Mouse (Mus musculus): Measurements from ENCODE around the gene Dnajc11. TPM values are rescaled to one million over a fixed set of nuclear protein-coding genes. Genes with fewer than 3 reads are reported as not detected.

Gene Dnajc11
- polyA plus RNA-seq, 1 experiment from 2014 or later: 79.5 TPM

DNA sequence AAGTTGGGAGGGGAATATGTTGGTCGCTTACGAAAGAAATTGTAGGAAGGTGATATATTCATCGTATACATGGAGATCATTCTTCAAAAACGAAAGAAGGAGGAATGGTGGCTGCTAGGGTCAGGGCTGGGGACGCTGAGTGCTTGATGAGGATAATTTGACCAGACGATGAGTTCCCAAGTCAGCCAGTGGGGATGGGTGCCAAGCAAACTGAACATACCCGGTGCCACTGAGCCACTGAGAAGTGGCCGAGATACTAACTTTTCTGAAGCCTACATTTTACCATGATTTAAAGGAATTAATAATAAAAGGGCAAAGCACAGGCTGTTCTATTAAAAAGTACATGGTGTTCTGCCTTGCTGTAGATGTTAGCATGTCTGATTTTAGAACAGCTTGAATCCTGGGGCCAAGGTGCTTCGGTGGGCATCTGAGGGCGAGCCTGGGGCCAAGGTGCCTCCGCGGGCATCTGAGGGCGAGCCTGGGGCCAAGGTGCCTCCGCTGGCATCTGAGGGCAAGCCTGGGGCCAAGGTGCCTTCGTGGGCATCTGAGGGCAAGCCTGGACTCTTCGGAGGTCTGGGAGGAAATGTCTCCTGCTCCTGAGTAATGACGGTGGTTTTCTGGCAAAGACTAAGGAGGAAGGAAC lies 31.3 kb upstream of the Dnajc11 start:
- peaks cover 2% of the 10 kb centered on the region; the same call in 1 of the 2 replicates for H3K4me1 ChIP-seq (ENCODE audit: insufficient read depth, low read length)
- H3K27ac ChIP-seq (ENCODE audit: low read length): no peak overlapping the region
- H3K36me3 ChIP-seq (ENCODE audit: insufficient read depth, low read length): no peaks in the 10 kb centered on the region
- ATAC-seq (ENCODE audit: low FRiP score, low TSS enrichment): no peak
- no peak overlapping the region for H3K9ac ChIP-seq (replicated peaks; ENCODE audit: low read length)
- H3K4me3 ChIP-seq (ENCODE audit: low read length): no peak overlapping the region
- no peak overlapping the region for H3K4me2 ChIP-seq (replicated peaks; ENCODE audit: low read depth, low read length)
- no peaks in the 10 kb centered on the region for H3K9me3 ChIP-seq (ENCODE audit: low read length)
- no peaks in the 10 kb centered on the region; the same call in 1 of the 2 replicates for H3K27me3 ChIP-seq (ENCODE audit: insufficient read depth, low read length)
- WGBS: 80% methylated on average over 17 of the region's 17 CpGs

DNA sequence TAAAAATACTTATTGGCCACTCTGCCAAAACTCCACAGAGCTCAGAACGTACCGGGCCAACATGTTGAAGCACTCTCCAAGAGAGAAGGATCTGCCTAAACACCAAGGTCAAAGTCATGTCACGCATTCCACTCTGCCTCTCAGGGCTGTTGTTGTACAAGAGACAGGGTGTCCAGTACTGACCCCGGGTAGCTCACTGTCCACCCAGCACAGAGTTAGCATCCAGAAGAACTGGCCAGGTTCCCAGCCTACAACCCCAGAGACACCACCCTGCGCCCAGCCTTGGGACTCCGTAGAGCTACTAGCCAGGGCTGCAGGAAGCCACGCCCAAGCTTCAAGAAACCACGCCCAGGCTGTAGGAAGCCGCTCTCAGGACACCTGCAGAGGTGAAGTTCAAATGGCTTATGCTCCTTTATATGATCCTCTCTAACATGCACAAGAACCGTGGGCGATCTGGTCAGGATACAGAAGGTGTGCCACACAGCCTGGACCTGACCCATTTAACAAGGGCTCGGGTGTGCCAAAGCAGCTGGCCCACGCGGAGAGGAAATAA lies 30.7 kb upstream of the Dnajc11 start:
- Histone ChIP-seq H3K4me2 (replicated peaks; ENCODE audit: low read depth, low read length) (no peak overlapping the region), H3K27ac (ENCODE audit: low read length) (no peak overlapping the region), H3K36me3 (ENCODE audit: insufficient read depth, low read length) (no peaks in the 10 kb centered on the region), H3K4me1 (ENCODE audit: insufficient read depth, low read length) (peaks cover 2% of the 10 kb centered on the region; the same call in 1 of the 2 replicates), H3K9ac (replicated peaks; ENCODE audit: low read length) (no peak overlapping the region), H3K27me3 (ENCODE audit: insufficient read depth, low read length) (no peaks in the 10 kb centered on the region; the same call in 1 of the 2 replicates), H3K9me3 (ENCODE audit: low read length) (no peaks in the 10 kb centered on the region), H3K4me3 (ENCODE audit: low read length) (no peak overlapping the region)
- 0 out of 2 replicates have a peak, but pooled peaks have one; percentile 63 for ATAC-seq (ENCODE audit: low FRiP score, low TSS enrichment)
- WGBS: 48% methylated on average over 14 of the region's 14 CpGs

DNA sequence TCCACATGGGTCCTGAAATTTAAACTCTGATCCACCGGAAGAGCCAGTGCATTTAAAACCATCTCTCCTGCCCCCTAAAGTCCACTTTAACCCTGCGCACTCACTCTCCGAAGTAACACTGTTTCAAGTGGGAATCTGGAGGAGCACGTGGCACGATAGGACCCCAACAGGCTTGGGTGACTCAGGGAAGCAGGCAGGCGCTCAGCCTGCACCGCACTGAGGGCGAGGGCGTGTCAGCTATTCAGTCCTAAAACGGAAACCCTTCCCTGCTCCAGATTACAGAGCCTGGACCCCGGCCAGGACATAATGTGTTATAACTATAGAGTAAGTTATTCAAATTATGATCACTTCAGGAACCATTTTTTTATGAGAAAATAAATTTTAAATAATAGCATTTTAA lies 29.4 kb upstream of the Dnajc11 start:
- no peak overlapping the region for H3K4me2 ChIP-seq (replicated peaks; ENCODE audit: low read depth, low read length)
- no peaks in the 10 kb centered on the region; the same call in 1 of the 2 replicates for H3K27me3 ChIP-seq (ENCODE audit: insufficient read depth, low read length)
- no peak overlapping the region for H3K27ac ChIP-seq (ENCODE audit: low read length)
- ATAC-seq (ENCODE audit: low FRiP score, low TSS enrichment): no peak
- H3K4me3 ChIP-seq (ENCODE audit: low read length): no peak overlapping the region
- no peaks in the 10 kb centered on the region for H3K36me3 ChIP-seq (ENCODE audit: insufficient read depth, low read length)
- 40% methylated on average over 11 of the region's 11 CpGs for WGBS
- no peaks in the 10 kb centered on the region for H3K9me3 ChIP-seq (ENCODE audit: low read length)
- peaks cover 2% of the 10 kb centered on the region; the same call in 1 of the 2 replicates for H3K4me1 ChIP-seq (ENCODE audit: insufficient read depth, low read length)
- H3K9ac ChIP-seq (replicated peaks; ENCODE audit: low read length): no peak overlapping the region

DNA sequence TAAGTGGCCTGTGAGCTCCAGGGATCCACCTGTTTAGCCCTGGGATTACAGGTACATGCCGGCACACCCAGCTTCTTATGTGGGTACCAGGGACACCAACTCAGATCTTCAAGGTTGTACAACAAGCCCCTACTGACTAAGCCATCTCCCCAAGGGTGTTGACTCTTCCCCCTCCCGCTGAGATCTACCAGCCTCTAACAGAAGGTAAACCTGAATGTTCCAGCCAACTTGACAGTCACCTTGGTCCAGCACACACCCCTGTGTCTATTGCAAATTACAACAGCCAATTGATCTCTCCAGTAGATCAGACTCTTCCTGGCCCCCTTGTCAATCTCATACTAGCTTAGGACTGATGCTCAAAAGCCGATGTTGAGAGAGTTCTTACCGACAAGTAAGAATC lies 27.9 kb upstream of the Dnajc11 start:
- no peak for ATAC-seq (ENCODE audit: low FRiP score, low TSS enrichment)
- Histone ChIP-seq H3K27me3 (ENCODE audit: insufficient read depth, low read length) (no peaks in the 10 kb centered on the region; the same call in 1 of the 2 replicates), H3K4me1 (ENCODE audit: insufficient read depth, low read length) (peaks cover 2% of the 10 kb centered on the region; the same call in 1 of the 2 replicates), H3K9ac (replicated peaks; ENCODE audit: low read length) (no peak overlapping the region), H3K4me3 (ENCODE audit: low read length) (no peak overlapping the region), H3K36me3 (ENCODE audit: insufficient read depth, low read length) (no peaks in the 10 kb centered on the region), H3K27ac (ENCODE audit: low read length) (no peak overlapping the region), H3K4me2 (replicated peaks; ENCODE audit: low read depth, low read length) (no peak overlapping the region), H3K9me3 (ENCODE audit: low read length) (no peaks in the 10 kb centered on the region)
- 81% methylated on average over 4 of the region's 4 CpGs for WGBS

DNA sequence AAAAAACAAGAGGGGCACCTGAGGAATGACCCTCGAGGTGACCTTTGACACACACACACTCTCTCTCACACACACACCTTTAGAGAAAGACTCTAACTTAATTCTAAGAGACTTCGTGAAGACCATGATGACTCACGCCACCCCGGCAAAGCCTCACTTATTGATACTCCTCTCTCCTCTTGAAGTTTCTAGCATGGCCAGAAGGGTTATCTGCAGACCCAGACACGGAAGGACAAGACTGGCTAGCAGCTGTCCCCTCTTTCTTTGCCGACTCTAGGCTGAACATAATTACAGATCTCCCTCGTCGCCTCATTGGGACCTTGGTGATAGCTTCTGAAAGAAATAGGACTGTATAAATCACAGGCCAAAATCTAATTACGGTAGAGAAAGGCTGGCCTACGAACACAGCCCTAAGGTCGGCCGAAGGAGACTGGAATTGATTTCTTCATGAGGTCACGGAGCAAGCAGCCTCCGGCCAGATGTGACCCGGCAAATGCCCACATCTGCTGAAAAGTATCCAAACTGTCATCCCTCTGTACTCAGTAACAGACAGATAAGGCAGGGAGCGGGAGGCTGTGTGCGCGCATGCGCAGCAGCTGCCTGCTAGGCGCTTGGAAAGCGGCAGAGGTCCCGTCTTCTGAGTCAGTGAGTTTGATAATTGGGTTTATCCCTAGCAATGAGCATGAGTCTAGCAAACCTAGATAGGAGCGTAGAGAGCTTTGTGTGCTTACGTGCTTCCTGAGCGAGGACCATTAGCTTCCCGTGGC lies 25.7 kb upstream of the Dnajc11 start:
- no peaks in the 10 kb centered on the region for H3K9me3 ChIP-seq (ENCODE audit: low read length)
- H3K27me3 ChIP-seq (ENCODE audit: insufficient read depth, low read length): no peaks in the 10 kb centered on the region
- no peak overlapping the region for H3K4me2 ChIP-seq (replicated peaks; ENCODE audit: low read depth, low read length)
- no peak for ATAC-seq (ENCODE audit: low FRiP score, low TSS enrichment)
- H3K36me3 ChIP-seq (ENCODE audit: insufficient read depth, low read length): no peaks in the 10 kb centered on the region
- H3K27ac ChIP-seq (ENCODE audit: low read length): no peak overlapping the region
- H3K9ac ChIP-seq (replicated peaks; ENCODE audit: low read length): no peak overlapping the region
- peaks cover 2% of the 10 kb centered on the region; the same call in 1 of the 2 replicates for H3K4me1 ChIP-seq (ENCODE audit: insufficient read depth, low read length)
- H3K4me3 ChIP-seq (ENCODE audit: low read length): no peak overlapping the region
- 55% methylated on average over 26 of the region's 26 CpGs for WGBS

DNA sequence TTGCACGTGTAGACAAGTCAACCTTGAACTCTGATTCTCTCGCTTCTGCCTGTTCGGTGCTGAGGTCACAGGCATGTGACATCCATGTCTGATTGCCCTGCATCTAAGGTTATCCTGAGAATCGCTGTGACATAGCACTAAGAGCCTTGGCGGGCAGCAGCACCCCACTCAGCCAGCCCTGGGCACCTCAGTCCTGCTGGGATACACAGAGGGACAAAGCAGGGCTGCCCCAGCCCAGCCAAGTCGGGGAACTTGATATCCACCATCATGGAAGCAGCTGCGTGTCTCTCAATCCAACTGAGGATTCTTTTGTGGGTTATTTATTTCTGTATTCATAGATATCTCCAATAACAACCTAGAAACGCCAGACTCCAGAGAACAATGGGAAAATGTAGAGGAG lies 24.7 kb upstream of the Dnajc11 start:
- H3K9ac ChIP-seq (replicated peaks; ENCODE audit: low read length): no peak overlapping the region
- WGBS: 64% methylated on average over 8 of the region's 8 CpGs
- H3K4me1 ChIP-seq (ENCODE audit: insufficient read depth, low read length): peaks cover 2% of the 10 kb centered on the region; the same call in 1 of the 2 replicates
- H3K27ac ChIP-seq (ENCODE audit: low read length): no peak overlapping the region
- H3K36me3 ChIP-seq (ENCODE audit: insufficient read depth, low read length): no peaks in the 10 kb centered on the region
- H3K4me3 ChIP-seq (ENCODE audit: low read length): no peak overlapping the region
- ATAC-seq (ENCODE audit: low FRiP score, low TSS enrichment): no peak
- H3K4me2 ChIP-seq (replicated peaks; ENCODE audit: low read depth, low read length): no peak overlapping the region
- H3K27me3 ChIP-seq (ENCODE audit: insufficient read depth, low read length): no peaks in the 10 kb centered on the region
- no peaks in the 10 kb centered on the region for H3K9me3 ChIP-seq (ENCODE audit: low read length)

DNA sequence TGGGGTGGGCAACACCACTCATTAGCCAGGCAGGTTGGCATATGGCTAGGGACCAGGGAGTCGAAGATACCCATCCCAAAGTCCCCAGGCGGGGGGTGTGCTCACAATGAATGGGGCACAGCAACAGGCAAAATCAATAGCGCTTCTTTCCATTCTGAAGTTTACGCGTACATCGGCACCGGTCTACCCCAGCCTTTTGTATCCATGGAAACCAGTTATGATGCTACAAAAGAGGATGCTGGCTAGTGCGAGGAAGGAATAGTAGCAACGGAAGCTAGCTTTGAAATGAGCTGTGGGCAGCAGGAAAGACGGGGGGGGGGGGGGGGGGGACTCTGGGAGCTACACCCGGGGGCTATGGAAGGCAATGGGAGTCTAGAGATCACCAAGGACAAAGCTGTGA lies 17.2 kb upstream of the Dnajc11 start:
- peaks cover 3% of the 10 kb centered on the region; the same call in 1 of the 2 replicates for H3K9me3 ChIP-seq (ENCODE audit: low read length)
- no peak overlapping the region for H3K9ac ChIP-seq (replicated peaks; ENCODE audit: low read length)
- H3K27ac ChIP-seq (ENCODE audit: low read length): no peak overlapping the region
- ATAC-seq (ENCODE audit: low FRiP score, low TSS enrichment): no peak
- H3K36me3 ChIP-seq (ENCODE audit: insufficient read depth, low read length): no peaks in the 10 kb centered on the region
- no peak overlapping the region for H3K4me3 ChIP-seq (ENCODE audit: low read length)
- H3K27me3 ChIP-seq (ENCODE audit: insufficient read depth, low read length): no peaks in the 10 kb centered on the region
- WGBS: 86% methylated on average over 11 of the region's 11 CpGs
- no peaks in the 10 kb centered on the region; the same call in 1 of the 2 replicates for H3K4me1 ChIP-seq (ENCODE audit: insufficient read depth, low read length)
- H3K4me2 ChIP-seq (replicated peaks; ENCODE audit: low read depth, low read length): no peak overlapping the region

DNA sequence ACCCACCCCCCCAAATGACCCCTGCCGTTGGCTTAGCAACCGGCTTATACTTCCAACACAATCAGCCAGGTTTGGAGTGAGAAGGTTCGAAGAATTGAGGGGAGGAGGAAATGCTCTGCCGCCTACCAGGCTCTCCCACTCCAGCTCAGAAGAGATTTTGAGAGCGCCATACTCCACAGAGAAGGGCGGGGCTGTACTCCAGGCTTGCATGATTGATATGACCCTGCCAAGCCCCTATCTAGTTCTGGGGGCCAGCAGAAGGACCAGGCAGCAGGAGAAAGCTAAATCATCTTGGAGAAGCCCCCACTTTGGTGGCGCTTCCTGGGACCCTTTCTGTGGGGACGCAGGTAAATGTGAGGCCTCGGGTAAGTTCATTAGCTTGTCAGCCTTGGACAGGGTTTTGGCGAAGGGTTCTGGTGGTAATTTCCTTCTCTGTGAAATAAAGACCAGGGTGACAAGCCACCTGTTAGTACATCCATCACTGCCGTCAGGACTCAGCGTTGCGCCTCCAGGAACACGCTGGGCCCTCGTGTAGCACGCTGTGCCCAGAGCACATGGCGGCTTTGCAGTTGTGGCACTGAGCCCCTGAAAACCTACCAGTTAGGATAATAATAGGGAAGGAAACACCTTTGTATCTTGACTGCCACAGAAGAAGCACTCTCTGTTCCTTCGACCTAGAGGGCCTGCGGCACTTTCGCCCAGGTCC lies 14.2 kb upstream of the Dnajc11 start:
- no peak for ATAC-seq (ENCODE audit: low FRiP score, low TSS enrichment)
- peaks cover 6% of the 10 kb centered on the region; the same call in 1 of the 2 replicates for H3K9me3 ChIP-seq (ENCODE audit: low read length)
- WGBS: 67% methylated on average over 20 of the region's 20 CpGs

DNA sequence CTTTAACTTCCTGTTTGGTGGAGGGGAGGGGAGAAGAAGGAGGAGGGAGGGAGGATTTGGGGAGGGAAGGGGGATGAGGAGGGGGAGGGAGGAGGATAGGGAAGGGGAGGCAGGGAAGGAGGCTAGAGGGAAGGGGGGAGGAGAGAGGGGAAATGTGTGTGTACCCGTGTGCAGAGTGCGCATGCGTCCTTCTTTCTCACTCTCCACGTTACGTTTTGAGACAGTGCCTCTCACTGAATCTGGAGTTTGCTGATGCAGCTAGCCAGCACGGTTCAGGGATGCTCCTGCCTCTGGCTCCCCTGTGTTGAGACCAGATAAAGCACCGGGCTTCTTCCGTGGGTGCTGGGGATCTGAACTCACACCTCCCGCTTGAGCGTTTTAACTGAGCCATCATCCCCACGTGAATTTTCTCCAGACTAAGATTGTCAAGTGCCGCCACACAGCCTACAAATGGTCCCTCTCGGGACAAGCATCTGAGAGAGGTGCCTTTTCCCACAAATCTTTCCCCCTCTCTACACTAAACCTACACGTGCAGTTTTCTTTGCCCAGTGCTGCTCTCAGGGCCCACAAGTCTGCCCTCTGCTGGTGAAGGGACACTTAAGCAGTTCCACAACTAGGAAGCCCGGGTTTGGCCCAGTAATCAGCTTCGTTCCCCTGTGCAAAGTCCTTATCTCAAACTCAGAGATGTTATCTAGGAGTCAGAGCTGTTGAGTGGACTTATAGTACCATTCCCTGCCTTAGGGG lies 13.4 kb upstream of the Dnajc11 start:
- Histone ChIP-seq H3K27me3 (ENCODE audit: insufficient read depth, low read length) (no peaks in the 10 kb centered on the region), H3K4me3 (ENCODE audit: low read length) (peak overlapping the region; percentile 24), H3K9me3 (ENCODE audit: low read length) (peaks cover 6% of the 10 kb centered on the region; the same call in 1 of the 2 replicates), H3K36me3 (ENCODE audit: insufficient read depth, low read length) (no peaks in the 10 kb centered on the region), H3K4me1 (ENCODE audit: insufficient read depth, low read length) (no peaks in the 10 kb centered on the region; the same call in 1 of the 2 replicates), H3K4me2 (replicated peaks; ENCODE audit: low read depth, low read length) (peak overlapping the region; percentile 41), H3K9ac (replicated peaks; ENCODE audit: low read length) (no peak overlapping the region), H3K27ac (ENCODE audit: low read length) (no peak overlapping the region)
- 0 out of 2 replicates have a peak, but pooled peaks have one; percentile 57 for ATAC-seq (ENCODE audit: low FRiP score, low TSS enrichment)
- 15% methylated on average over 16 of the region's 16 CpGs for WGBS

More for the DNA sequence above, 14.2 kb upstream of the Dnajc11 start:
- no peaks in the 10 kb centered on the region; the same call in 1 of the 2 replicates for H3K4me1 ChIP-seq (ENCODE audit: insufficient read depth, low read length)
- no peak overlapping the region for H3K27ac ChIP-seq (ENCODE audit: low read length)
- no peak overlapping the region for H3K4me3 ChIP-seq (ENCODE audit: low read length)
- H3K4me2 ChIP-seq (replicated peaks; ENCODE audit: low read depth, low read length): no peak overlapping the region
- H3K9ac ChIP-seq (replicated peaks; ENCODE audit: low read length): no peak overlapping the region
- H3K36me3 ChIP-seq (ENCODE audit: insufficient read depth, low read length): no peaks in the 10 kb centered on the region
- no peaks in the 10 kb centered on the region for H3K27me3 ChIP-seq (ENCODE audit: insufficient read depth, low read length)

Data from kidney, embryonic 16.5 days (tissue).